Mouse (Mus musculus): ENCODE results near the gene Cyp2c37. TPM values are rescaled to one million over a fixed set of nuclear protein-coding genes. Genes with fewer than 3 reads are reported as not detected.
"Not testable (repeated sequence)": the region's sequence is repeated elsewhere in the genome, so short reads cannot be mapped to it uniquely, and the experiment has no call there.

The Cyp2c37 gene
- not detected in 2 replicates for polyA plus RNA-seq (2015; fragmentation: Nextera tagmentation; extraction: Ambion mirVana)

DNA sequence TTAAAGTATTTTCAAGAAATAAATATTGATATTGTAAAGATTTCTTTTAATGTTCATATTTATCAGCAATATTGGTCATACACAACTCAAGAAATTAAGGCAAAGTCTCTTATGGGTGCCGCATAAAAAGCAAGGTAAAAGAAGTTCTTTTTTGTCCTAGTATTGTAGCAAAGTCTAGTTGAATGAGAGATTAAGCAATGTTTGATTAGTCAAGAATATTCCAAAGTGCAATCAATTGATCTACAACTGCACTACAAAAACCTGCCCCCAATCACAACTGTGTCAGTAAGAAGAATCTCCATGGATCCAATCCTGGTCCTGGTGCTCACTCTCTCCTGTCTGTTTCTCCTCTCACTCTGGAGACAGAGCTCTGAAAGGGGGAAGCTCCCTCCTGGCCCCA lies at the start of gene Cyp2c37:
Cyp2c37 (plus strand) TSS at position 285 of the 400 bp plus-strand sequence.
- not testable (repeated sequence) for H3K36me3 ChIP-seq; H3K27ac ChIP-seq (replicated peaks); H3K9ac ChIP-seq; ATAC-seq (ENCODE audit: low FRiP score, low read depth); H3K27me3 ChIP-seq; H3K4me3 ChIP-seq; H3K4me2 ChIP-seq; H3K4me1 ChIP-seq (replicated peaks); H3K9me3 ChIP-seq
- WGBS = 95% methylated on average over 1 of the region's 1 CpGs

DNA sequence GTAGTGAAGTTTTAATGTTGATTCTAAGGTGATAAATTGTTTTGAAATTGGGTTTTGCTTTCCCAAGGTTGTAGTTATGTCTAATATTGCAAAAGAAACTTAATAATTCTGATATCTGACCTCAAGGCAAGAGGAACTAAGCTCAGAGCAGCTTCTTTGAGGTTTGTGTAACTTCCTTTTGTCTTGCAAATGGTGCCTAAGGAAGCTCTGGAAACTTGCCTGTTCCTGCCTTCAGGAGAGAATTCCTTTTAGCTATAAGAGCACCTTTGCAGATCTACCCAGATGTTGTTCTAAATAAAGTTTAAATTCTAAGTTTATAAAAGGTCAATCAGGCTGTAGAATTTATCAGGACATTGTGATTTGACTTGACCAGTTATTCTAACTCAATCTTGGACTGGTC lies 31.4 kb upstream of the Cyp2c37 start:
- not testable (repeated sequence) for H3K27me3 ChIP-seq; ATAC-seq (ENCODE audit: low FRiP score, low read depth); H3K9ac ChIP-seq; H3K9me3 ChIP-seq; H3K4me3 ChIP-seq; H3K27ac ChIP-seq (replicated peaks); H3K4me1 ChIP-seq (replicated peaks); H3K36me3 ChIP-seq; H3K4me2 ChIP-seq

DNA sequence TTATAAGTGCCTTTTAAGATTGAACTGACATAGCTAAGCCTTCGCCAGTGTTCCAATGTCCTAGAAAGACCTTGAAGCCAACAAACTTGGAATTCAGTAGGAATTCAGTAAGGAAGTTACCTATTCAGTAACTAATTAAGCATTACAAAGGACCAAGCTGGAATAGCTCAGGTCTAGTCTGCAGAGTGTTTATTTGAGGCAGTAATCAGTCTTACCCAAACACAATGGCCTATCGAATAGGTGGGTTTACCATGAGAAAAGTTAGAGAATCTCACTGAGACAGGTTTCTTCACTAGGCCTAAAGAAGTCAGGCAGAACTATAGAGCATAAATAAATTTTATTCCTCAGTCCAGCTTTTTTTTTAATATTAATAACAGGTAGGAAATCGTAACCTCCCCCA lies 21.1 kb upstream of the Cyp2c37 start:
- not testable (repeated sequence) for H3K27me3 ChIP-seq; H3K9ac ChIP-seq; H3K27ac ChIP-seq (replicated peaks); H3K9me3 ChIP-seq; H3K36me3 ChIP-seq; H3K4me2 ChIP-seq; H3K4me1 ChIP-seq (replicated peaks); H3K4me3 ChIP-seq; ATAC-seq (ENCODE audit: low FRiP score, low read depth)
- WGBS = 89% methylated on average over 3 of the region's 3 CpGs

DNA sequence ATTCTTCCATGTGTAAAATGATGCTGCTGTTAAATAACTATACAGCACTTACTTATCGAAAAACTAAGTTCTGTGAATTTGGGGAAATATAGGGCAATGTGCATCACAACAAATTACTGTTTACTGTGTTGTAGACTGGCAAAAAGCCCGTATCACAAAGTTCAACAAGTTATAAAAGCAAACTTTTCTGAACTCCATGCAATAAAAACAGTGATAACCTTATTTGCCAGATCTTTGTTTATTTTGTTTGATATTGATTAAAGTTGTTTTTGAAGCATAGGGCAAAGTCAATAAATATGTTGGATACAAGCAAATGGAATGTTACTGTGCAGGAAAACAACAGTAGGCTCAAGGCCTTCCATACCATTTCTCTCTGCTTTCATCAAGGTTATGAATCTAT lies 2.8 kb upstream of the Cyp2c37 start:
- no peak for ATAC-seq (ENCODE audit: low FRiP score, low read depth)
- no peak overlapping the region for H3K4me2 ChIP-seq
- no peak overlapping the region for H3K9ac ChIP-seq
- no peak overlapping the region for H3K4me3 ChIP-seq
- H3K36me3 ChIP-seq = no peaks in the 10 kb centered on the region
- no peak overlapping the region for H3K27ac ChIP-seq (replicated peaks)
- H3K27me3 ChIP-seq = no peaks in the 10 kb centered on the region
- WGBS = 74% methylated on average over 2 of the region's 2 CpGs
- no peaks in the 10 kb centered on the region for H3K4me1 ChIP-seq (replicated peaks)
- H3K9me3 ChIP-seq = no peaks in the 10 kb centered on the region

Other genes starting within 250 kb of the Cyp2c37 start
- not detected in 2 replicates for gene Cyp2c40, start 179.6 kb upstream of the Cyp2c37 start, polyA plus RNA-seq (2015; fragmentation: Nextera tagmentation; extraction: Ambion mirVana)
- not detected in 2 replicates for gene Cyp2c69, start 105.6 kb upstream of the Cyp2c37 start, polyA plus RNA-seq (2015; fragmentation: Nextera tagmentation; extraction: Ambion mirVana)
- gene Cyp2c54, start 81.4 kb downstream of the Cyp2c37 start, polyA plus RNA-seq (2015; fragmentation: Nextera tagmentation; extraction: Ambion mirVana) = not detected in 2 replicates
- gene Cyp2c50, start 97.3 kb downstream of the Cyp2c37 start, polyA plus RNA-seq (2015; fragmentation: Nextera tagmentation; extraction: Ambion mirVana) = not detected in 2 replicates
- gene Cyp2c70, start 194.9 kb downstream of the Cyp2c37 start, polyA plus RNA-seq (2015; fragmentation: Nextera tagmentation; extraction: Ambion mirVana) = not detected in 2 replicates